Mouse (Mus musculus): ENCODE measurements at regions not wholly inside any gene's neighbourhood (a gene's known extent, or its start where the extent isn't known, plus 50 kb on each side); places are given as distances from the start of the nearest gene placed in this dataset.

DNA sequence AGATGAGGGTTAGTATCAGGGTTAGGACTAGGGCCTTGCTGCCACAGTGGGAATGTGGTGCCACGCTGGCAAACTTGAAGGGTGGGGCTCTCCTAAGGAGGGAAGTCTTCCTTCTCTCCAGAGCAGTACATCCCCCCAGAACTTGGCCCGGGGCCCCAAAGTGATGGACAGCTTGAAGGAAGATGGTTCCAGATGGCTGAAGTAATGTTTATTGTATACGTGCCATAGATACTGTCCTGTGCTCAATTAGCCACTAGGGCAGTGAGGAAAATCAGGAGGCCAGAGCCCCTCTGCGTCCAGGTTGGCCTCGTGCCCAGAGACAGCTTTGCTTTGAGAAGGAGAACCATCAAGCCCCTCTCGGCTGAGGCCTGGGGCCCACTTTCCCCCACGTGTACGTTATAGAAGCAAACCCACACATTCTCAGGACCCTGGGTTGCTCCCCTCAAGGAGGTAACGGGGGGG is 239.0 kb upstream of the Rtl1 start:
- Histone ChIP-seq H3K9me3 (no peaks in the 10 kb centered on the region; the same call in 1 of the 2 replicates), H3K27ac (peak overlapping the region; percentile 81), H3K4me3 (no peak overlapping the region), H3K4me1 (peaks cover 31% of the 10 kb centered on the region), H3K9ac (0 out of 2 replicates have a peak overlapping the region, but pooled peaks have one; percentile 16), H3K36me3 (no peaks in the 10 kb centered on the region), H3K4me2 (peak overlapping the region; percentile 5; the same call in 1 of the 2 replicates), H3K27me3 (no peaks in the 10 kb centered on the region)
- ATAC-seq (ENCODE audit: insufficient number of reproducible peaks, insufficient read depth, low FRiP score, low TSS enrichment, low read depth): peak; percentile 67; the same call in 1 of the 2 replicates
- 16% methylated on average over 9 of the region's 9 CpGs for WGBS

GRCm38 (mm10) chr12:109839946-109840524 is 239.9 kb upstream of the Rtl1 start:
- H3K36me3 ChIP-seq: no peaks in the 10 kb centered on the region
- H3K27ac ChIP-seq: peak overlapping the region; percentile 81
- no peak overlapping the region for H3K4me3 ChIP-seq
- no peak overlapping the region; the same call in 1 of the 2 replicates for H3K4me2 ChIP-seq
- WGBS: 24% methylated on average over 14 of the region's 14 CpGs
- ATAC-seq (ENCODE audit: insufficient number of reproducible peaks, insufficient read depth, low FRiP score, low TSS enrichment, low read depth): no peak
- no peaks in the 10 kb centered on the region; the same call in 1 of the 2 replicates for H3K9me3 ChIP-seq
- no peaks in the 10 kb centered on the region for H3K27me3 ChIP-seq
- H3K9ac ChIP-seq: no peak overlapping the region
- peaks cover 31% of the 10 kb centered on the region for H3K4me1 ChIP-seq

DNA sequence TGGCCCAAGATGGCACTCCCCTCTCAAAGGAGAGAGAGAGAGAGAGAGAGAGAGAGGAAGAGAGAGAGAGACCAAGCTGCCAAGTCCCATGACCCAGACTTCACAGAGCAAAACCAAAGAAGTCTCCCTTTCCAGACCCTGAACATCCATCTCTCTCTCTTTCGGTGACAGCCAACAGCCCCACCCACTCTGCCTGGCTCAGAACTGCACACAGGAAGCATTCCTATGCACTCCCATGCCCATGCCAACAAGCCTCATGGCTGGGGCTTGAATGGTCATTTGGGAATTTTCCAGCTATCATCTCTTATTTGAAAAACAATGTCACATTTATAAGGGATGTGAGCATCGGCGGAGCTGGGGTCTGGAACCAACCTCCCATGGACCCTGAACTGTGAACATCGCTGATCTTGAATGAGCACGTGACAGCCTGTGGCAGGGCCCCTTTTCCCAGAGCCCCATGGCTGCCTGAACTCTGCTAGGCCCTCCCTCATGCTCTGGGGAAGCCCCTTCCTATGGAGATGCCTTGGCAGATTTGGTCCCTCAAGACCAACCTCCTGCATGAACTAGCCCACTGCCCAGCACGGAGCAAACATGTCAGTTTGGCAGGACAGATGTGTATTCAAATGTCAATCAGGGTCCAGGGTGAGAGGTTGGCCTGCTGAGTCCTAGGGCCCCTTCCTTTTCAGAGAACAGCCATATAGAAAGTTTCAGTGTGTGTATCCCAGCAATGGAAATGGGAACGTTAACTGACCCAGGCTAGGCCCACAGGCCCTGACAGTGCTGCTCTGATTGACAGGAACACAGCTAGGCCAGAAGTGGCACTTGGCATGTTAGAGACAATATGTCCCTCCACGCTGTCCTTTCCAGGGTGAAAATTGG is 244.8 kb upstream of the Rtl1 start:
- H3K9me3 ChIP-seq: no peaks in the 10 kb centered on the region
- ATAC-seq (ENCODE audit: insufficient number of reproducible peaks, insufficient read depth, low FRiP score, low TSS enrichment, low read depth): no peak
- H3K4me2 ChIP-seq: no peak overlapping the region
- peaks cover 20% of the 10 kb centered on the region for H3K4me1 ChIP-seq
- H3K27ac ChIP-seq: no peak overlapping the region
- 67% methylated on average over 8 of the region's 8 CpGs for WGBS
- no peaks in the 10 kb centered on the region for H3K36me3 ChIP-seq
- H3K9ac ChIP-seq: no peak overlapping the region
- H3K27me3 ChIP-seq: no peaks in the 10 kb centered on the region
- H3K4me3 ChIP-seq: no peak overlapping the region

GRCm38 (mm10) chr12:109845602-109845906 is 245.4 kb upstream of the Rtl1 start:
- H3K9ac ChIP-seq: no peak overlapping the region
- H3K4me3 ChIP-seq: no peak overlapping the region
- 43% methylated on average over 5 of the region's 5 CpGs for WGBS
- no peaks in the 10 kb centered on the region for H3K36me3 ChIP-seq
- ATAC-seq (ENCODE audit: insufficient number of reproducible peaks, insufficient read depth, low FRiP score, low TSS enrichment, low read depth): no peak
- no peaks in the 10 kb centered on the region for H3K9me3 ChIP-seq
- no peaks in the 10 kb centered on the region for H3K27me3 ChIP-seq
- no peak overlapping the region for H3K27ac ChIP-seq
- H3K4me2 ChIP-seq: no peak overlapping the region
- H3K4me1 ChIP-seq: peaks cover 14% of the 10 kb centered on the region; the same call in 1 of the 2 replicates

DNA sequence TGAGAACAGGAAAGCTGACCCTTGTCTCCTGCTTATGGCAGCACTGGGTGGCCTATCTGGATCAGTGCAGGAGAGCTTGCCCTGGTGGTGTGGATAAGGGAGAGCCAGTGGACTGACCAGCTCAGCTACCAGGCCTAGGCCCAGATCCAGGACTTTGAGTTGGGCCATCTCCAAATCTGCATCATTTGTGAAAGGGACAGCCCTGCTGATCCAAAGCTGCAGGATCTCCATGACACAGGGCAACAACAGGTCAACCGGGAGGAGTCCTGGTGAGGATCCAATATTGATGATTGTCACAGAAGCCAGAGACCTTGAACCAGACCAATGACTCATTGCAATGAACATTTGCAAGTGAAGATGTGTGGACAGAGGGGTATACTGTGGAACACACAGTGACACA is 256.2 kb upstream of the Rtl1 start:
- no peaks in the 10 kb centered on the region for H3K27me3 ChIP-seq
- no peaks in the 10 kb centered on the region for H3K9me3 ChIP-seq
- H3K27ac ChIP-seq: no peak overlapping the region; the same call in 1 of the 2 replicates
- no peaks in the 10 kb centered on the region for H3K36me3 ChIP-seq
- ATAC-seq (ENCODE audit: insufficient number of reproducible peaks, insufficient read depth, low FRiP score, low TSS enrichment, low read depth): no peak
- H3K4me1 ChIP-seq: peaks cover 11% of the 10 kb centered on the region
- H3K9ac ChIP-seq: no peak overlapping the region
- WGBS: 95% methylated on average over 1 of the region's 1 CpGs
- H3K4me3 ChIP-seq: no peak overlapping the region
- no peak overlapping the region for H3K4me2 ChIP-seq

DNA sequence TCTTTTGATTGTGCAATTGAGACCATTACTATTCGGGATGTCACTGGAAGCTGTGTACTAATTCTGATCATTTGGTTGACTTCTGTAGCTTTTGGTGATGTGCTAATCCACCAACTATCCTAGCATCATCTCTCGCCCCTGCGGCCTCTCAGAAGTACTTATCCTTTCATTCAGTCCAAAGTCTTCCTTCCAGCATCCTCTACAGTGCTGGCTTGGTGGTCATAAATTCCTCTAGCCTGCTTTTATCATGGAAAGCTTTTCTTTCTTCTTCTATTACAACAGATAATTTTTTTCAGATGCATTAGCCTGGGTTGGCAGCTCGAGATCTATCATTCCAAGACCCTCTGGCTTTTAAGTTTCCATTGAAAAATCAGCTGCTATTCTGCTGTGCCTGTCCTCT is 257.6 kb upstream of the Rtl1 start:
- 40% methylated on average over 4 of the region's 4 CpGs for WGBS
- no peak overlapping the region for H3K9ac ChIP-seq
- H3K27ac ChIP-seq: peak overlapping the region; percentile 58
- H3K9me3 ChIP-seq: no peaks in the 10 kb centered on the region
- H3K4me3 ChIP-seq: no peak overlapping the region
- no peaks in the 10 kb centered on the region for H3K36me3 ChIP-seq
- no peak for ATAC-seq (ENCODE audit: insufficient number of reproducible peaks, insufficient read depth, low FRiP score, low TSS enrichment, low read depth)
- H3K27me3 ChIP-seq: no peaks in the 10 kb centered on the region
- H3K4me1 ChIP-seq: peaks cover 11% of the 10 kb centered on the region
- no peak overlapping the region for H3K4me2 ChIP-seq

GRCm38 (mm10) chr12:109864826-109865225 is 264.7 kb upstream of the Rtl1 start:
- no peak for ATAC-seq (ENCODE audit: insufficient number of reproducible peaks, insufficient read depth, low FRiP score, low TSS enrichment, low read depth)
- Histone ChIP-seq H3K27me3 (no peaks in the 10 kb centered on the region), H3K36me3 (no peaks in the 10 kb centered on the region), H3K4me1 (no peaks in the 10 kb centered on the region), H3K9me3 (no peaks in the 10 kb centered on the region), H3K4me3 (no peak overlapping the region), H3K27ac (no peak overlapping the region), H3K4me2 (no peak overlapping the region), H3K9ac (no peak overlapping the region)
- WGBS: 51% methylated on average over 4 of the region's 4 CpGs

DNA sequence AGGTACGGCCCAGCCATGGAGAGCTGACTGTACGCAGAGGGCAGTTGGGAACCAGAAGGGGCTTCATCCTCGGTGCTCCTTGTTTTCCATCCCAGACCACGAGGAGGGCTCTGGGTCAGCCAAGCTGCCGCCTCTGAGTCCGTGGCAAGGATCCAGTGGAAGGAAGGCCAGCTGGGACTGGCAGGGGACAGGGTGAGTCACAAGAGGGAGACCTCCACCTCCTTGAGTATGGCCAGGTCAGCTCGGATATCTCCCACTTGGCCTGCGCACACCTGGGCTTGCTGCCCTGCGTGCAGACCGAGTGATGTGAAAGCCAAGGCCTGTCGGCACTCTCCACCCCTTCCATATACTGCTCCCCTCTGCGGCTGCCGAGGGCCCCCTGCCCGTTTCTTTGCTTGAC is 270.9 kb upstream of the Rtl1 start:
- 90% methylated on average over 14 of the region's 14 CpGs for WGBS
- Histone ChIP-seq H3K27ac (no peak overlapping the region), H3K27me3 (no peaks in the 10 kb centered on the region), H3K4me2 (no peak overlapping the region), H3K4me1 (no peaks in the 10 kb centered on the region), H3K4me3 (no peak overlapping the region), H3K9ac (no peak overlapping the region), H3K36me3 (no peaks in the 10 kb centered on the region), H3K9me3 (no peaks in the 10 kb centered on the region)
- no peak for ATAC-seq (ENCODE audit: insufficient number of reproducible peaks, insufficient read depth, low FRiP score, low TSS enrichment, low read depth)

GRCm38 (mm10) chr12:109874466-109874865 is 274.3 kb upstream of the Rtl1 start:
- no peak for ATAC-seq (ENCODE audit: insufficient number of reproducible peaks, insufficient read depth, low FRiP score, low TSS enrichment, low read depth)

DNA sequence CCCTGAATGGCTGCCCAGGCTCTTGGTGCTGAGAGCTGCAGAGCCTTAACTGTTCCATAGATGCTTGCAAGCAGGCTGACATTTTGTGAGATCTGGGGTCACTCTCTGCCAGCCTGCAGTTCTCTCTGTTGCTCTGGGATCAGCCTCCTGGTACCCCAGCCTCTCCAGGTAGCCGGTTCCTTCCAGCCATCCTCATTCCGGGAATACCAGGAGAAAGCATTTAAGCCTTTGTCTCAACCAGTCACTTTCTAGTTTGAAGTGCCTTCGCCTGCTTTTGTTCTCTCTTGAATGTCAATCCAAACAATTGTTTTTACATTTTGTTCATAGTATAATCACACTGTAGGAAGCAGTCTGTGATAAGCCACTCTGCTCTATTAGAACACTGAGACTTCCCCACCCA is 281.0 kb upstream of the Rtl1 start:
- Histone ChIP-seq H3K4me2 (no peak overlapping the region), H3K4me3 (no peak overlapping the region), H3K4me1 (no peaks in the 10 kb centered on the region), H3K36me3 (no peaks in the 10 kb centered on the region), H3K27ac (no peak overlapping the region), H3K27me3 (no peaks in the 10 kb centered on the region), H3K9me3 (no peaks in the 10 kb centered on the region), H3K9ac (no peak overlapping the region)
- no peak for ATAC-seq (ENCODE audit: insufficient number of reproducible peaks, insufficient read depth, low FRiP score, low TSS enrichment, low read depth)
- 81% methylated on average over 3 of the region's 3 CpGs for WGBS

More at GRCm38 (mm10) chr12:109874466-109874865, 274.3 kb upstream of the Rtl1 start:
- Histone ChIP-seq H3K27me3 (no peaks in the 10 kb centered on the region), H3K4me3 (no peak overlapping the region), H3K4me2 (no peak overlapping the region), H3K27ac (no peak overlapping the region), H3K4me1 (no peaks in the 10 kb centered on the region), H3K36me3 (no peaks in the 10 kb centered on the region), H3K9ac (no peak overlapping the region), H3K9me3 (no peaks in the 10 kb centered on the region)
- 81% methylated on average over 7 of the region's 7 CpGs for WGBS

DNA sequence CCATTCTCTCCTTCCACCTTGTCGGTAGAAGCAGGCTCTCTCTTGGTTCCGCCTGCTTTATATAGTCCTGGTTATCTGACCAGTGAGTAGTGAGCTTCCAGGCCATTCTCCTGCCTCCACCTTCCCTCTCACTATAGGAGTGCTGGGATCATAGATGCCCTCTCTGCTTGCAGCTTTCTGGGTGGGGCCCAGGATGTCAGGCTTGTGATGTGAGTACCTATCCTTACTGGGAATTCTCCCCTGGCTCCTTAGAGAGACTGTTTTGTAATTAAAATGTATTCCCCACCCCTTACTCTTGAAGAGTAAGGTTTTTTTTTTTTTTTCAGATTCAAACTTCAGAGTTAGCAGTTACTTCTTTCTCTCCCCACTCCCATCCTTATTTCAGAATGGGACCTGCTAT is 291.1 kb upstream of the Rtl1 start:
- 85% methylated on average over 2 of the region's 2 CpGs for WGBS
- Histone ChIP-seq H3K9ac (no peak overlapping the region), H3K4me2 (no peak overlapping the region), H3K4me3 (no peak overlapping the region), H3K4me1 (peaks cover 4% of the 10 kb centered on the region; the same call in 1 of the 2 replicates), H3K36me3 (no peaks in the 10 kb centered on the region), H3K27ac (no peak overlapping the region), H3K27me3 (no peaks in the 10 kb centered on the region), H3K9me3 (no peaks in the 10 kb centered on the region)
- no peak for ATAC-seq (ENCODE audit: insufficient number of reproducible peaks, insufficient read depth, low FRiP score, low TSS enrichment, low read depth)

- Histone ChIP-seq H3K4me3 (no peak overlapping the region), H3K4me2 (no peak overlapping the region), H3K9ac (no peak overlapping the region), H3K27me3 (no peaks in the 10 kb centered on the region), H3K27ac (no peak overlapping the region), H3K9me3 (no peaks in the 10 kb centered on the region), H3K36me3 (no peaks in the 10 kb centered on the region), H3K4me1 (peaks cover 10% of the 10 kb centered on the region)
- ATAC-seq (ENCODE audit: insufficient number of reproducible peaks, insufficient read depth, low FRiP score, low TSS enrichment, low read depth): no peak
These were observed 292.7 kb upstream of the Rtl1 start for GRCm38 (mm10) chr12:109892834-109893233.
